In genomic region chr3:68980898-68981297, GRCm38 (mm10) we compare ENCODE assay signal across 10 mouse cellular contexts. TPM values are rescaled to one million over a fixed set of nuclear protein-coding genes. Genes with fewer than 3 reads are reported as not detected.
DNase-seq lines count a peak whose midpoint lies in the region; ATAC-seq and TF ChIP-seq lines count a peak whose summit lies in the region.
"Had no signal": no experiment of that assay in that cellular context is flagged by ENCODE, and none has a peak within 500 bp of the region (broad histone marks: within the 10 kb centered on the region; RNA-seq: fewer than 3 reads in every experiment).

No protein-coding gene starts in this region.

- no peaks in the 10 kb centered on the region for H3K4me1 ChIP-seq in stomach, postnatal 0 days (replicated peaks; ENCODE audit: control insufficient read depth, insufficient read depth)
- H3K4me1 ChIP-seq: limb, embryonic 15.5 days; neural tube, embryonic 13.5 days had no signal

- 62% methylated on average over 9 of the region's 9 CpGs for WGBS in stomach, postnatal 0 days

- TF ChIP-seq EP300 in stomach, postnatal 0 days (optimal IDR thresholded peaks at IDR 0.05) = no peak

- intact Hi-C loops in heart, postnatal 10 days (cut with DNase I) = no loop called here

- H3K27ac ChIP-seq in stomach, postnatal 0 days (replicated peaks) = no peak overlapping the region
- H3K27ac ChIP-seq: limb, embryonic 15.5 days; neural tube, embryonic 13.5 days had no signal

- H3K4me3 ChIP-seq in stomach, postnatal 0 days (ENCODE audit: low read depth, low read length) = no peak overlapping the region
- H3K4me3 ChIP-seq: limb, embryonic 15.5 days; neural tube, embryonic 13.5 days had no signal

- H3K27me3 ChIP-seq in stomach, postnatal 0 days (ENCODE audit: control insufficient read depth, insufficient read depth, low read length) = no peaks in the 10 kb centered on the region
- H3K27me3 ChIP-seq: limb, embryonic 15.5 days; neural tube, embryonic 13.5 days had no signal

- no peaks in the 10 kb centered on the region for H3K36me3 ChIP-seq in stomach, postnatal 0 days (ENCODE audit: control insufficient read depth, insufficient read depth, low read length)

- no peaks in the 10 kb centered on the region for H3K9me3 ChIP-seq in stomach, postnatal 0 days (ENCODE audit: control insufficient read depth, low read length)
- H3K9me3 ChIP-seq: limb, embryonic 15.5 days; neural tube, embryonic 13.5 days had no signal

- peak; percentile 85 for DNase-seq in A20 (ENCODE audit: low read depth, low spot score)
- peak; percentile 89 for DNase-seq in CD4-positive, CD25-positive, alpha-beta regulatory T cell, adult 2 months (ENCODE audit: low read depth, low spot score)
- peak; percentile 21 to 23 for DNase-seq in heart, postnatal 10 days
- DNase-seq in natural killer cell, adult 2 months (ENCODE audit: low spot score in 2 of 2) = peak; percentile 5 to 48
- DNase-seq in stomach, postnatal 0 days (ENCODE audit: low spot score) = no peak
- DNase-seq in right cerebral cortex, postnatal 36 days (ENCODE audit: low spot score in 2 of 2) = no peak
- DNase-seq: cerebellum, adult 9-10 months had no signal

- no peak overlapping the region for H3K4me2 ChIP-seq in stomach, postnatal 0 days (replicated peaks; ENCODE audit: low read depth)
- H3K4me2 ChIP-seq: limb, embryonic 15.5 days; neural tube, embryonic 13.5 days had no signal

- no peak for ATAC-seq in stomach, postnatal 0 days (ENCODE audit: low FRiP score, low TSS enrichment)
- no peak for ATAC-seq in erythroid progenitor cell, adult 5-6 weeks (replicated peaks; ENCODE audit: low FRiP score, poor library complexity, severe bottlenecking)

- no peak for TF ChIP-seq CTCF in stomach, postnatal 0 days (IDR thresholded peaks at IDR 0.05; ENCODE audit: low read depth)

- no peak overlapping the region for H3K9ac ChIP-seq in stomach, postnatal 0 days (ENCODE audit: low read length)
- H3K9ac ChIP-seq: limb, embryonic 15.5 days; neural tube, embryonic 13.5 days had no signal

RNA-seq across cellular contexts. Expression of gene Ift80, which starts 23.5 kb away (rescaled TPM):
- total RNA-seq in heart, postnatal 10 days (2021) = 1 to 10 TPM; 7.2 to 9.0 TPM
- 2.2 TPM in 2 replicates for polyA plus RNA-seq in stomach, postnatal 0 days (2015; fragmentation: Nextera tagmentation; extraction: Ambion mirVana)
- 155 and 233 TPM in 2 replicates for total RNA-seq in erythroid progenitor cell, adult 5-6 weeks (2015; ENCODE audit: low replicate concordance)
- total RNA-seq in erythroid progenitor cell, adult 5-6 weeks (2017; ENCODE audit: low replicate concordance) = 270 and 271 TPM in 2 replicates

RNA-seq across cellular contexts. Expression of gene Smc4, which starts 23.6 kb away (rescaled TPM):
- total RNA-seq in heart, postnatal 10 days (2021) = 10 to 100 TPM; 39.7 to 45.7 TPM
- 47.7 and 56.4 TPM in 2 replicates for polyA plus RNA-seq in stomach, postnatal 0 days (2015; fragmentation: Nextera tagmentation; extraction: Ambion mirVana)
- total RNA-seq in erythroid progenitor cell, adult 5-6 weeks (2015; ENCODE audit: low replicate concordance) = 764 and 1,013 TPM in 2 replicates
- 1,945 and 2,175 TPM in 2 replicates for total RNA-seq in erythroid progenitor cell, adult 5-6 weeks (2017; ENCODE audit: low replicate concordance)

Comparison
In these comparisons a context has a peak if more than half of its experiments do, and no peak if none do; other contexts are left out.
1. DNase-seq: peak in A20 (single experiment), CD4-positive, CD25-positive, alpha-beta regulatory T cell, adult 2 months (single experiment), heart, postnatal 10 days (2 of 2) and natural killer cell, adult 2 months (2 of 2); none in stomach, postnatal 0 days (single experiment) and right cerebral cortex, postnatal 36 days (0 of 2).
2. RNA of gene Ift80, which starts 23.5 kb away (total RNA-seq): 155 to 271 TPM in erythroid progenitor cell, adult 5-6 weeks; 7.2 to 9.0 TPM in heart, postnatal 10 days; every median in the first group is over 10 times any median in the second.
3. RNA of gene Smc4, which starts 23.6 kb away (total RNA-seq): 764 to 2,175 TPM in erythroid progenitor cell, adult 5-6 weeks; 39.7 to 45.7 TPM in heart, postnatal 10 days; every median in the first group is over 10 times any median in the second.